Mouse (Mus musculus) limb, embryonic 13.5 days (tissue): ENCODE data around the gene Pphln1. TPM values are rescaled to one million over a fixed set of nuclear protein-coding genes. Genes with fewer than 3 reads are reported as not detected.

Experiments used
- ATAC-seq: fragments of 200-750 bp; cut with Nextera tagmentation; 2 replicates; pipeline ENCODE4 v1.8.0; 2017; ENCODE audit warnings: low read depth, moderate number of reproducible peaks, moderate TSS enrichment; ENCODE audit not compliant: low FRiP score
- H3K27ac ChIP-seq: fragments of 300-500 bp; sonication (generic); 2 replicates; pipeline ENCODE4 v1.5.1; 2015; ENCODE audit warnings: inconsistent platforms, mild to moderate bottlenecking, moderate library complexity
- H3K27me3 ChIP-seq: fragments of 300-500 bp; sonication (generic); 2 replicates; pipeline ENCODE4 v1.6.1; 2015; ENCODE audit warnings: mild to moderate bottlenecking, inconsistent platforms
- H3K36me3 ChIP-seq: fragments of 300-500 bp; sonication (generic); 2 replicates; pipeline ENCODE4 v1.6.1; 2015; ENCODE audit warnings: inconsistent platforms, mild to moderate bottlenecking, moderate library complexity
- H3K4me1 ChIP-seq: fragments of 300-500 bp; sonication (generic); 2 replicates; pipeline ENCODE4 v1.6.1; 2015; ENCODE audit warnings: inconsistent platforms
- H3K4me2 ChIP-seq: fragments of 300-500 bp; sonication (generic); replicated peaks from 2 replicates; pipeline ENCODE4 v1.6.1; 2015; ENCODE audit warnings: inconsistent platforms, mild to moderate bottlenecking, moderate library complexity
- H3K4me3 ChIP-seq: fragments of 300-500 bp; sonication (generic); 2 replicates; pipeline ENCODE4 v1.5.1; 2015; ENCODE audit warnings: moderate library complexity, mild to moderate bottlenecking, inconsistent platforms
- H3K9ac ChIP-seq: fragments of 300-500 bp; sonication (generic); 2 replicates; pipeline ENCODE4 v1.6.1; 2015; ENCODE audit warnings: mild to moderate bottlenecking, inconsistent platforms
- H3K9me3 ChIP-seq: fragments of 300-500 bp; sonication (generic); 2 replicates; pipeline ENCODE4 v1.6.1; 2016; ENCODE audit warnings: inconsistent platforms
- WGBS: fragments of 180-500 bp; shearing (Covaris S2); methylation state at CpG from one replicate; pipeline ENCODE4 v1.1.7; 2015; 5-methylcytosine and 5-hydroxymethylcytosine counted together
- polyA plus RNA-seq: library from polyadenylated mRNA; unstranded; fragments of >200 nt; fragmentation: Nextera tagmentation; extraction: Ambion mirVana; gene quantifications from 2 replicates; pipeline ENCODE4 v1.2.1, GENCODE M21; 2015

Gene Pphln1
- polyA plus RNA-seq, 1 experiment from 2014 or later: 62.8 TPM

DNA sequence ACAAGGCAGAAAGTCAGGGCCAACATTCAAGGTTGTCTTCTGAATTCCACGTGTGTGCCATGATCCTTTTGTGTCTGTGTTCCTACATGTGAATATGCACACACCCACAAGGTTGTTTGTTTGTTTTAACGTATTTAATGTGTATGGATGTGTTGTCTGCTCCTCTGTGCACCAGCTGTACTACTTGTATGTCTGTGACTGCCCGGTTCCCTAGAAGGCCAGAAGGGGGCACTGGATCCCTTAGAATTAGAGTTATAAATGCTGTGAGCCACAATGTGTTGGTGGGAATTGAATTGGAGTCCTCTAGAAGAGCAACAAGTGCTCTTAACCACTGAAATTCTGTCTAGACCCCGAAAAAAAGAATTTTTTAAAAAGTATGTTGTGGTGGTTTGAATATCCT, 44.1 kb downstream of the Pphln1 start:
- Histone ChIP-seq H3K9me3 (no peaks in the 10 kb centered on the region), H3K4me2 (no peak overlapping the region), H3K27ac (no peak overlapping the region), H3K27me3 (no peaks in the 10 kb centered on the region), H3K36me3 (peaks cover 49% of the 10 kb centered on the region), H3K4me3 (no peak overlapping the region), H3K4me1 (no peaks in the 10 kb centered on the region), H3K9ac (no peak overlapping the region)
- ATAC-seq: no peak
- WGBS: 96% methylated on average over 4 of the region's 4 CpGs

DNA sequence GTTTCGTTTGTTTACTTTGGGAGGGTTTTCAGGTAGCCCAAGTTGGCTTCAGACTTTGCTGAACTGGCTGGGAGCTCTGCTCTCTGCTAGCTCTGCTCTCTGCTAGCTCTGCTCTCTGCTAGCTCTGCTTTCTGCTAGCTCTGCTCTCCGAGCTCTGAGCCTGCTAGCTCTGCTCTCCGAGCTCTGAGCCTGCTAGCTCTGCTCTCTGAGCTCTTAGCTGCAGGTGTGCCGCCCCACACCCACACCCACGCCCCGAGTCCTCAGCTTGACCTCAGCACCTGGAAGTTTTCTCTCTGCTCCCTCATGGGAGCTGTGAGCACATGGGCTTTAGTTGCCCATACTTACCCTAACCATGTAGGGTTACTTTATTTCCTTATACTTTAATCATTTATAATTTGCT, 45.5 kb downstream of the Pphln1 start:
- H3K4me2 ChIP-seq: no peak overlapping the region
- H3K27ac ChIP-seq: no peak overlapping the region
- no peak overlapping the region for H3K9ac ChIP-seq
- WGBS: 80% methylated on average over 6 of the region's 6 CpGs
- H3K27me3 ChIP-seq: no peaks in the 10 kb centered on the region
- no peak for ATAC-seq
- H3K9me3 ChIP-seq: no peaks in the 10 kb centered on the region
- H3K4me1 ChIP-seq: no peaks in the 10 kb centered on the region
- peaks cover 50% of the 10 kb centered on the region for H3K36me3 ChIP-seq
- no peak overlapping the region for H3K4me3 ChIP-seq

GRCm38 (mm10) chr15:93448862-93449261, 50.7 kb downstream of the Pphln1 start:
- no peak overlapping the region for H3K4me3 ChIP-seq
- H3K9ac ChIP-seq: no peak overlapping the region
- H3K4me2 ChIP-seq: no peak overlapping the region
- no peaks in the 10 kb centered on the region for H3K27me3 ChIP-seq
- no peaks in the 10 kb centered on the region for H3K9me3 ChIP-seq
- no peak overlapping the region for H3K27ac ChIP-seq
- H3K36me3 ChIP-seq: peaks cover 28% of the 10 kb centered on the region
- 82% methylated on average over 3 of the region's 3 CpGs for whole genome bisulfite sequencing
- ATAC-seq: no peak
- no peaks in the 10 kb centered on the region for H3K4me1 ChIP-seq

- Histone ChIP-seq H3K4me1 (no peaks in the 10 kb centered on the region), H3K9ac (no peak overlapping the region), H3K4me2 (no peak overlapping the region), H3K9me3 (no peaks in the 10 kb centered on the region), H3K4me3 (no peak overlapping the region), H3K36me3 (peaks cover 40% of the 10 kb centered on the region), H3K27me3 (no peaks in the 10 kb centered on the region), H3K27ac (no peak overlapping the region)
- no peak for ATAC-seq
- 70% methylated on average over 1 of the region's 1 CpGs for WGBS
These were observed 55.1 kb downstream of the Pphln1 start for GRCm38 (mm10) chr15:93453296-93453695.

- no peak overlapping the region for H3K4me2 ChIP-seq
- no peak overlapping the region for H3K27ac ChIP-seq
- H3K27me3 ChIP-seq: no peaks in the 10 kb centered on the region
- no peaks in the 10 kb centered on the region for H3K9me3 ChIP-seq
- no peak overlapping the region for H3K4me3 ChIP-seq
- H3K36me3 ChIP-seq: peaks cover 37% of the 10 kb centered on the region
- no peak for ATAC-seq
- H3K4me1 ChIP-seq: no peaks in the 10 kb centered on the region
- no peak overlapping the region for H3K9ac ChIP-seq
These were observed 57.9 kb downstream of the Pphln1 start for GRCm38 (mm10) chr15:93456005-93456404.

- no peaks in the 10 kb centered on the region for H3K4me1 ChIP-seq
- no peak overlapping the region for H3K4me3 ChIP-seq
- 65% methylated on average over 5 of the region's 5 CpGs for WGBS
- H3K27ac ChIP-seq: no peak overlapping the region
- no peak for ATAC-seq
- H3K9ac ChIP-seq: no peak overlapping the region
- no peaks in the 10 kb centered on the region for H3K9me3 ChIP-seq
- H3K27me3 ChIP-seq: no peaks in the 10 kb centered on the region
- no peak overlapping the region for H3K4me2 ChIP-seq
- H3K36me3 ChIP-seq: peaks cover 38% of the 10 kb centered on the region
These were observed 61.3 kb downstream of the Pphln1 start for GRCm38 (mm10) chr15:93459422-93459821.

DNA sequence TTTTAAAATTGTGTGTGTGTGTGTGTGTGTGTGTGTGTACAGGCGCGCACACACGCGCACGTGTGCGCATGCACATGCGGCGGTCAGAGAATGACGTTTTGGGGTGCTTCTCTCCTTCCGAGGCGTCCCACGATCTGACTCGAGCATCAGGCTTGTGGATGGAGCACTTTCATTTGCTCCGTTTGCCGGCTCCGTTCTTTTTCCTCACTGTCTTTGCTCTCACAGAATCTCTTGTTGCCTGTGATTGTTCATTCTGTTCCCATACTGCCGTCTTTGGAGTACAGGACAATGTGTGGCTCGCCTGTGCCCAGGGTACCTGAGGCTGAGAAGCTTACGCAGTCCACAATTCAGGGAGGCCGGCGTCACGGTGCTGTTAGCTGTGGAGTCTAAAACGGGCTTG, 62.9 kb downstream of the Pphln1 start:
- no peak overlapping the region for H3K27ac ChIP-seq
- peaks cover 46% of the 10 kb centered on the region for H3K36me3 ChIP-seq
- H3K27me3 ChIP-seq: no peaks in the 10 kb centered on the region
- no peaks in the 10 kb centered on the region for H3K9me3 ChIP-seq
- H3K4me3 ChIP-seq: no peak overlapping the region
- ATAC-seq: no peak
- H3K4me2 ChIP-seq: no peak overlapping the region
- no peak overlapping the region for H3K9ac ChIP-seq
- WGBS: 95% methylated on average over 23 of the region's 23 CpGs
- H3K4me1 ChIP-seq: no peaks in the 10 kb centered on the region

DNA sequence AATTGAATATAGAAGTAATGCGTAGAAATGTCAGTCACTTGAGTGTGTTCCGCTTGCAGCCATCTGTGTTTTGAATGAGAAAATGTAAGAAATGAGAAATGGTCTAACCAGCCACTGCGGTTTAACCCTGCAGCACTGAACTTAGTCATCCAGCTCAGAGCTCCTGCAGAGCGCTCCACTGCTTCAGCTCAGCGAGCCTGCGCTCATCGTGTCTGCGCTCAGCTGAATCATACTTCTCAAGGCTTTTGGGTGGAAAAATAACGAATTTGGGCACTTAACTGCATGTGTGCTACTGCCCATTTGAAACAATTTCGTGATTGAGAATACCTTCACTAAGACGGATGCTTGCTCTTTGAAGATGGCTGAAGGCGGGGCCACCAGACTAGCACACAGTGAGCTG, 73.5 kb downstream of the Pphln1 start:
- 69% methylated on average over 12 of the region's 12 CpGs for WGBS

DNA sequence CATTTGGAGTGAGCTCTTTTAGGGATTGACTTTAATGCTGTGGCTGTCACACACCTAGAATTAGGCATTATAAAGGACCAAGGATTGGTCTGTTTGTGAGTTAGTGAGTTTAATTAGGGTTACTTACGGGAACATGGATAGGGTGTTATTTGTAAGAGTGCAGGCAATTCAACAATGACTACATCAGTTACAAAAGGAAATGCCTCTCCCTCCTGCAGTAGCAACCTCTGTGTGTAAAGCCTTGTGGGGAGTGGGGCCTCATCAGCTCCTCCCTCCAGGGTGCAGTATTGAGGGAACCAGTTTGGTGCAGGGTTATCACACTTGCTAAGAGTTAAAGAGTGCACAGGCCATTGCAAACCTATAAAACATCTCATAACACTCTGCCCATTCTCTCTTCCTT, 73.9 kb downstream of the Pphln1 start:
- no peak for ATAC-seq
- Histone ChIP-seq H3K4me3 (no peak overlapping the region), H3K9me3 (no peaks in the 10 kb centered on the region), H3K9ac (no peak overlapping the region), H3K27ac (no peak overlapping the region), H3K27me3 (no peaks in the 10 kb centered on the region), H3K36me3 (peaks cover 10% of the 10 kb centered on the region; the same call in 1 of the 2 replicates), H3K4me2 (no peak overlapping the region), H3K4me1 (peaks cover 20% of the 10 kb centered on the region)
- 58% methylated on average over 1 of the region's 1 CpGs for WGBS

More for the DNA sequence above, 73.5 kb downstream of the Pphln1 start:
- peaks cover 16% of the 10 kb centered on the region for H3K4me1 ChIP-seq
- no peaks in the 10 kb centered on the region for H3K27me3 ChIP-seq
- H3K36me3 ChIP-seq: peaks cover 10% of the 10 kb centered on the region; the same call in 1 of the 2 replicates
- no peak overlapping the region for H3K27ac ChIP-seq
- H3K4me3 ChIP-seq: no peak overlapping the region
- H3K9ac ChIP-seq: no peak overlapping the region
- no peak for ATAC-seq
- no peaks in the 10 kb centered on the region for H3K9me3 ChIP-seq
- H3K4me2 ChIP-seq: no peak overlapping the region

- H3K4me3 ChIP-seq: no peak overlapping the region
- no peak overlapping the region for H3K9ac ChIP-seq
- no peak overlapping the region for H3K4me2 ChIP-seq
- peaks cover 24% of the 10 kb centered on the region for H3K4me1 ChIP-seq
- no peak for ATAC-seq
- no peaks in the 10 kb centered on the region for H3K27me3 ChIP-seq
- 68% methylated on average over 3 of the region's 3 CpGs for WGBS
- peaks cover 9% of the 10 kb centered on the region; the same call in 1 of the 2 replicates for H3K36me3 ChIP-seq
- H3K9me3 ChIP-seq: no peaks in the 10 kb centered on the region
- no peak overlapping the region for H3K27ac ChIP-seq
These were observed 76.1 kb downstream of the Pphln1 start for GRCm38 (mm10) chr15:93474277-93474676.

DNA sequence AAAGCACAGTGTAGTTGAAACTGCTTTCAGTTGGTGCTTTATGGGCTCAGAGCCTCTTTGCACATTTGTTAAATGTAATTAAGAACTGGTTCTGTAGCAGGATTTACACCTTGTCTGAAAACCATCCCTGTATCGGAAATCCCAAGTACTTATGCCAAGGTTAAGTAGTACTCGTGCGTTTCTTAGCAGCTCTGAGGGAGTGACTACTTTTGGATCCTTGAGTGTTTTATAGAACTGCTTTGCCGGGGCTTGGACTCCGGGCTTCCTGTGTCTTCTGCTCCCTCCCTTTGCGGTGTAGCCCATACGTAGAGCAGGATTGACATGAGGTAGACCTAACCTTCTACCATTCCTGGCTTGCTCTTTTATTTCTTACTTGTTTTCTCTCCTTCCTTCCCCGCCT, 77.5 kb downstream of the Pphln1 start:
- Histone ChIP-seq H3K27me3 (no peaks in the 10 kb centered on the region), H3K27ac (peak overlapping the region; percentile 17; the same call in 1 of the 2 replicates), H3K4me3 (no peak overlapping the region), H3K9me3 (no peaks in the 10 kb centered on the region), H3K9ac (no peak overlapping the region), H3K4me2 (no peak overlapping the region), H3K4me1 (peaks cover 24% of the 10 kb centered on the region), H3K36me3 (peaks cover 9% of the 10 kb centered on the region; the same call in 1 of the 2 replicates)
- no peak for ATAC-seq
- 22% methylated on average over 8 of the region's 8 CpGs for WGBS

DNA sequence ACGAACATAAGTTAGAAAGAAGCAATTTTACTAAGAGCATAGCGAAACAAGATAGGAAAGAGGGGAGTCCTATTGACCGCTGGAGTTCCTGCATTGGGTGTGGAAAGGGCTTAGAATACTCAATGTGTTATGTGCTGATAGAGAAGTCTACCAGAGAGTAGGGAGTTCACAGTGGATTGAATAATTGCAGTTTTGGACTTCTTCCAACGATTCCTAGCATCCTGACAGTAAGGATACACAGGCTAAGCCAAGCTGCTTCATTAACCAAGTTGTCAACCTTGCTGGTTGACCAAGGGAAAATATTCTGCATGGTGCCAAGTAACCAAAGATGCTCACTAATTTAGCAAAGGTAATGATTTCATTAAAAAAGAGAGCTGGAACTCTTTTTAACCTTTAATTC, 79.6 kb downstream of the Pphln1 start:
- Histone ChIP-seq H3K36me3 (peaks cover 6% of the 10 kb centered on the region; the same call in 1 of the 2 replicates), H3K9me3 (no peaks in the 10 kb centered on the region), H3K4me2 (no peak overlapping the region), H3K27ac (no peak overlapping the region), H3K27me3 (no peaks in the 10 kb centered on the region), H3K9ac (no peak overlapping the region), H3K4me3 (no peak overlapping the region), H3K4me1 (peaks cover 24% of the 10 kb centered on the region)
- no peak for ATAC-seq
- WGBS: 95% methylated on average over 4 of the region's 4 CpGs

- Histone ChIP-seq H3K36me3 (0 out of 2 replicates have a peak, but pooled peaks cover 2% of the 10 kb centered on the region), H3K27me3 (no peaks in the 10 kb centered on the region), H3K4me1 (peaks cover 24% of the 10 kb centered on the region), H3K4me3 (no peak overlapping the region), H3K4me2 (no peak overlapping the region), H3K9me3 (no peaks in the 10 kb centered on the region), H3K9ac (no peak overlapping the region), H3K27ac (no peak overlapping the region)
- WGBS: 85% methylated on average over 3 of the region's 3 CpGs
- no peak for ATAC-seq
These were observed 80.5 kb downstream of the Pphln1 start for GRCm38 (mm10) chr15:93478676-93479075.
